Mouse (Mus musculus): ENCODE measurements around the gene Rtn4ip1.

Rtn4ip1 gene

DNA sequence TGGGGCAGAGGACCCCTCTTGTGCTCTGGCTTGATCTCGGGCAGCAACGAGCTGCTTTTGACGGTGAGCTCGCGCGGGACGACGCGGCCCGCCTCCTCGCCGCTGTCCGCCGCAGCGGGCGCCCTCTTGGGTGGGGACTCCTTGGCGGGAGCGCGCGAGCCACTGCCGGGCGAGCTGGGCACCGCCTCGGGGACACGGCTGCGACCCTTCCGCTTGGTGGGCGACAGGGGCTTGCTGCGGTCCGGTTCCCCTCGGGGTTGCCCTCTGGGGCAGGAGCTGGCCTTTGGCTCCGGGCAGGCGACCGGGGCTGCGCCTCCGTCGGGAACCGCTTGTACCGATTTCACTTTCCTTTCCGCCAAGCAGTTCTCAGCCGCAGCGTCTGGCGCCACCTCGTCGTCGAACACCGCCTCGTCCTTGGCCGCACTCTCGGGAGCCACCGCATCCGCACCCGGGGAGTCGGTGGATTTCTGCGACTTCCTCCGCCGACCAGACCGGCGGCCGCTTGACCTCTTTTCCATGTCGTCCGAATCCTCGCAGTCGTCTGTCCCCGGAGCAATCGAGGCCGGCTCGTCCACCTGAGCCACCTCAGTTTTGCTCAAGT is 102.0 kb downstream of the Rtn4ip1 start:
- peak; percentile 32 for DNase-seq

DNA sequence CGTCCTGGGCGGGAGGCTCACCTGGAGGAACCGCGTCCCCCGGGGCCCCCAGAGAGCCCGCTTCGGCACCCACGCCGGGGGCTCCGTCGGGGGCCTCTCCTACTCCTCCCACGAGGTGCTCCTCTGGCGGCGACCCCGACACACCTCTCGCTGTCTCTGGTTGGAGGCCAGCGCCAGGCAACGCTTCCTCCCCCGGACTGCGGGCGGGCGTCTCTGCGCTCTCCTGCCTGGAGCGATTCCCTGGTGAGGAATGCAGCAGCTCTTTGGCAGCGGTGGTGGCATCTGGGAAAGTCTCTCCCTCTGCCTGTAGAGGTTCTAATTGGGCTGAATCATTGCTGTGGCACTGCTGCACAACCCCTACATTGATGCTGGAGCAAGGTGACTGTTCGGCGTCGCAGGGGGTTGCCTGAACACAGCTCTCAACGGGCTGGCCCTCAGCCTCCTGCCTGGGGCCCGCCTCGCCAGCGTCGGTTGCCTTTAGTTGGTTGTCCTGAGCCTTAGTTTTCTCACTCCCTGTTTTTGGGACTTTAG is 102.7 kb downstream of the Rtn4ip1 start:
- peak; percentile 9 for DNase-seq

DNA sequence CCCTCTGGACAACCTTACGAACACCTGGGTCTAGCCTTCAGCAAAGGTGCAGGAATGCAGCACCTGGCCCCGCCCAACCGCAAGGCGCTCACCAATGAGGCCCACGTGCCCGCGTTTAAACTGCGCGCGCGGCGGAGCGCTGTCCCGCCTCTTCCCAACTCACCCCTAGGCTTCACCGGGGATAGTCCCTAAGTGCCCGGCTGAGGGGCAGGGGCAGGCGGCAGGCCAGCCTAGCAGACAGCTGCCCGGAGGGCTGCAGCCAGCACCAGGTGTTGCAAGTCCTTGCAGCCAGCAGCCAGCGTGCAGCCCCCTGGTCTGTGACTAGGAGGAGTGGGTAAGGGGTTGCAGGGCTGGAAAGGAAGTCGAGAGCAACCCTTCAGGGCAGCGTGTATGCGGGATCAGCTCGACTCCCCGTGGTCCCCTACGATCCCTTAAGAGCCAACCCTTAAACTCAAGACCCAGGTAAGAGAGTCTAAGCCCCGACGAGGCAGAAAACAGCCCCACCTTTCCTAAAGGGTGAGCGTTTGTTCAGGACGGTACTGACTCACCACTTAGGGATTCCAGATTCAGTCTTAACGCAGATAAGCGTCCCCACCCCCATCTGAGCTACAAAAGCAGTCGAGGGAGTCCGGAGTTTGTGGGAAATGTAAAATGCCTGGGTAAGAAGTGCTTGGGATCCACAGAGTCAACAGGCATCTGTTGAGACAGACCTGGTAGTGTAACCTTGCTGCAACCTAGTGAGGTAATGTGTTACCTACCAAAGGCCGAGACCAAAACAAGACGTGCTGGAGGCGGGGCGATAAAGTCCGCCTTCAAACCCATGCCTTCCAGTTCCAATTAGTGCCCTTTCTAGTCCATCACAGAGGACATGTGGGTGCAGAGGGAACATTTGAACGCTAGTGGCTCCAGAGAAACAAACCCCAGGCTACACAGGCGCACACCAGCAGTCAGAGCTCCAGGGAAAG is 104.4 kb downstream of the Rtn4ip1 start:
- peak; percentile 20 for DNase-seq
